Mouse (Mus musculus) natural killer cell, adult 2 months (primary cell): ENCODE measurements around the gene Otop1.
A peak's percentile ranks its signal among the peaks of the same experiment; 100 is the strongest.

Source experiments
- DNase-seq, 2 experiments: peaks; one replicate each; pipeline ENCODE4 v3.0.0; 2022; ENCODE audit warnings: low spot score in 2 of 2

Otop1 gene

GRCm38 (mm10) chr5:38275771-38276170 is at the start of gene Otop1:
Gene Otop1 (plus strand): TSS chr5:38275972.
- no peak for DNase-seq

GRCm38 (mm10) chr5:38235422-38235821 is 40.4 kb upstream of the Otop1 start:
- DNase-seq = peak; percentile 36 to 61

GRCm38 (mm10) chr5:38236627-38237026 is 39.1 kb upstream of the Otop1 start:
- DNase-seq = no peak

DNA sequence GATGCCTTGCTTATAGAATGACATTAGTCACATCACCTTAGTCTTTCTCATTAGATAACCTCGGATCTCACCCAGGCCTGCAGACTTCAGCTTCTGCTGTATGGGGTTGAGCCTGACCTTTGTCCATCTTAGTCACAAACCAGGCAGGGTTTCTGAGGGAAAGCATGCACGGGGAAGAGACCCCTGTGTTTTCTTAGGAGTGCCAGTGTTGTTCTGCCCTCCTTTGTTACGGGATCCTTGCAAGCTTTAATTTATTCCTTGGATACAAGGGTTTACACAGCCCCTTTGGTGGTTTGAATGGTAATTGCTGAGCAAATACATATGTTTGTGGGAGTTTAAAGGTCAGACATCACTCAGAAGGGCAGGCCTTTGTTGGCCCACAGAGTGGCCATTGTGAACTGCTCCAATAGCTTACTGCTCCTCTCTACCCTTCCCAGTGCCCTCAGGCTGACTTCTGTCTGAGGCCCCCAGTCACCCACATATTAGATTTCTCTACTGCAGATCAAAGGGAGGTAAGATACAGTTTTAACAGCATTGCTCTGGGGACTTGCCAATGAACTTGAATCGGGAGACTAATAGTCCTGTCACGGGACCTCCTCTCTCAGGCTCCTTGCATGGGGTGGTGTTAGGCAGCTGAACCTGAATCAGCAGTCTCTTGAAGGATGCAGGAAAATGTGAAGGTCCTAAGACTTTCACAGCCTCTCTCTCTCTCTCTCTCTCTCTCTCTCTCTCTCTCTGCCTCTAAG is 34.9 kb upstream of the Otop1 start:
- no peak for DNase-seq

GRCm38 (mm10) chr5:38241473-38241834 is 34.3 kb upstream of the Otop1 start:
- DNase-seq = no peak

DNA sequence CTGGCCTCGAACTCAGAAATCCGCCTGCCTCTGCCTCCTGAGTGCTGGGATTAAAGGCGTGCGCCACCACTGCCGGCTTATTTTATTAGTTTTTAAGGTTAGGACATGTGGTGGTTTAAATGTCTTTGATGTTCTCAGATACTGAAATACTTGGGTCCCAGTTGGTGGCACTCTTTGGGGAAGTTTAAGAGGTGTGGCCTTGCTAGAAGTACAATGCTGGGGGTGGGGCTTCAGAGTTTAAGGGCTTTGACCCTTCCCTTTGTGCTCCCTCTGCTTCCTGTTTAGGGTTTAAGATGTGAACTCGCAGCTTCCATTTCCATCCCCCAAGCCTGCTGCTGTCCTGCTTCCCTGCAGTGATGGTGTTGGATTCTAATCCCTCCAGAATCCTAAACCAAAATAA is 33.8 kb upstream of the Otop1 start:
- no peak for DNase-seq

DNA sequence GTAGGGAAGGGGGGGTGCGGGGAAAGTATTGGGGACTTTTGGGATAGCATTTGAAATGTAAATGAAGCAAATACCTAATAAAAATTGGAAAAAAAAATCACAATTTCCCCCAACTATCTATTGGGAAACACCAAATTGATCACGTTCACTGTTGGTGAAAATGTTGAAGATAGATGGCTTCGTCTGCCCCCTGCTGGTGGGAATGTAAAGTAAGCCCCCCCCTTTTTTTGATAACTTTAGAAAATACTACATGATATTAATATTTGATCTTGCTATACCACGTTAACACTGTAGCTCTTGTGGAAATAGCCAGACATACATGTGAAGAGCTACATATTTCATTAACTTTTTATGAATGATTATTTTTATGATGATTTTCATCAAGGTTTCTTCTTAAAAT is 20.6 kb upstream of the Otop1 start:
- DNase-seq = no peak

- DNase-seq = no peak
These were observed 20.1 kb upstream of the Otop1 start for GRCm38 (mm10) chr5:38255644-38256043.

DNA sequence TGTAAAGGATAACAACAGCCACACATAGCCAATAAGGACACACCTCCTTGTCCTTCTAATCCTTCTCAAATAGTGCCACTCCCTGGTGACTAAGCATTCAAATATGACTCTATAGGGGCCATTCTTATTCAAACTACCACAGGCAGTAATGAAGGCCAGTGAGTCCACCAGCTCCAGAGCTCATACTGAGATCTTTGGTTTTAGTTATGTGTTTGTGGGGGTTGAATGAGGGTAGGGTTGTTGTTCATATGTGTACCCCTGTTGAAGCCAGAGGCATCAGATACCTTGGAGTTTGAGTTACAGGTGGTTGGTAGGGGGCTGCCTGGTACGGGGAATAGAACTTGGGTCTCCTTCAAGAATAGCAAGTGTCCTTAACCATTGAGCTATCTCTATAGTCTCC is 19.2 kb upstream of the Otop1 start:
- no peak for DNase-seq

DNA sequence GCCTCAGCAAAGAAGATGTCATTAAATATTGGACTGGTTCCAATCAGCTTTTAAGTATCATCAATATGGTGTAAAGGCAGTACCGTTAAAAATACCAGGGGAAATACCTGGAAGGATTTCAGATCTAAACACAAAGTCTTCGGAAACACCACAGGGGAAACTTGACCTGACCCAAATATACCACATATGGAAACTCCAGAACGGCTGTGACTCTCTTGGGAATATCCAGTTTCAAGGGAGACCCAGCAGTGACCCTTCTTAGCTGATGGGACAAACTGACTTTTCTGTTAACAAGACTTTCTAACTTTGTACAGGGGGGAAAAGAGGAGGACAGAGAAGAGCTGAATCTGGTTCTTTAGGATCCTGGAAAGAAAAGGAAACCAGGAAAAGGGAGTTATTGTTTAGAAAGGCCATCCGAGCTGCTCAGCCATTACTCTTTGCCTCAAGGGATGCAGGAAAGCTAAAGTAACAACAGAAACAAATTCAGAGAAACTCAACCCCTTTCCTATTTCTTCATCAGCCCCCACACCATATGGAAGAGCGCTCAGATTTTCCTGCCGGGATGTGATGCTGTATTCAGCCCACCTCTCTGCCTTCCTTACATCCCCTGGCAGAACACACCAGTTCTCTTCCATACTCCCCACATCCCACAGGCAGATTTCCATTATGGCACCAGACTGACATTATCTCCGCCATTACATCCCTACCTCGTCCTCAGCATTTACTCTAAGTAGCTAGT is 17.6 kb upstream of the Otop1 start:
- DNase-seq = no peak

DNA sequence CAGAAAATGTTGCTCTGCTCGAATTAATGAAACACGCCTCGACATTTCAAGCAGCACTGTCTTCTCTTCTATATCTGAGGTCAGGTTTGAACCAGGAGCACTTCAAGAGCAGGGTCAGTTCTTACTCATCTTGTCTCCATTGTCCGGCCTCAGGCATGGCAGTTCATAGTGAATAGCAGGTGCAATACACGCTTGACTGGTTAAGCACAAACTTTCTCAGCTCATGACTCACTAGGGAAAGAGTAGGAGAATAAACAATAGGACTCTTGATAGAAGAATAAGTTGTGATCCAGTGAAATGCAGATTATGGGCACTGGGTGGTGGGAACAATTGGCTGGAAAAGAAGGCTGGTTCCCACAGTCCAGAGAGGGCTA is 17.0 kb upstream of the Otop1 start:
- DNase-seq = no peak

DNA sequence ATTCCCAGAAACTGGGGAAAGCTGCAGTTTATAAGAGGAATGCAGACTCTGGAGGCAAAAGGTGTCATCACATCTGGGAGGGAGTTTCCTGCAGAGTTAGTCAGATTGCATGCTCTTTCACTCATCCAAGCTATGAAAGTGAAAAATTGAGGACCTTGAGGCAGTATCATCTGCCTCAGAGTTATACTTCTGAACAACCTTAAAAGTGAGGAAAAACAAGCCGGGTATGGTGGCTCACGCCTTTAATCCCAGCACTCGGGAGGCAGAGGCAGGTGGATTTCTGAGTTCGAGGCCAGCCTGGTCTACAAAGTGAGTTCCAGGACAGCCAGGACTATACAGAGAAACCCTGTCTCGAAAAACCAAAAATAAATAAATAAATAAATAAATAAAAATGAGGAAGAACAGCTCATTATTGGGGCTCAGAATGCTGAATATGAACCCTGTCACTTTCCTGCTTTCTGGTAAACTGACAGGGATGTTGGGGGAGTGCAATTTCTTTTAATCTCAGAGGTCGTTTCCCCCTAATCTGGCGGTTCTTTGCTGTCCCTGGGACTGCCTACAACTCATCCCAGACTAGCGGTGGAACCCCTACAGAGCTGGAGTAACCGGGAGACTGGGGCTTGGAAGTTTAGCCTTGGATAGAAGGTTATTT is 16.2 kb upstream of the Otop1 start:
- no peak for DNase-seq

GRCm38 (mm10) chr5:38260107-38260682 is 15.6 kb upstream of the Otop1 start, which contains the start of gene Tmem128:
Gene Tmem128 (plus strand): TSS chr5:38260185.
- peak; percentile 57 to 67 for DNase-seq

- DNase-seq = no peak
These were observed 4.8 kb upstream of the Otop1 start for GRCm38 (mm10) chr5:38270942-38271341.

DNA sequence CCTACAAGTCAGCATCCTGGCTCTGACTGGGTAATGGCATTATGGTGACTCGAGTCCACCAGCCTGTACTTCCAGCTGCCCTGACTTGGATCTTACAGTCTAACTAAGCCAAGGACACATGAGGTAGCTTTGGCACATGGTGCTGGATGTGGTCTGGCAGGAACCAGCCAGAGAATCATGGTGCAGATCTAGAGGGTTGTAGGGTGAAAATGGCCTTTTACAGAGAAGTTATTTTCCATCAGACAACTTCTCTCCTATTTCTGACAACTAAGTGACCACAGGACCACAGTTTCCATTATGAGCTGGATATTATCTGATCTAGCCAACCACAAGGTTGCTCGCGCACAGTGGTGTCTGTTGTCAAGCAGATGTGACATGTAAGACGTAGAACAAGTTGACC is 1.9 kb upstream of the Otop1 start:
- DNase-seq = peak in 1 of 2 experiments; percentile 28

DNA sequence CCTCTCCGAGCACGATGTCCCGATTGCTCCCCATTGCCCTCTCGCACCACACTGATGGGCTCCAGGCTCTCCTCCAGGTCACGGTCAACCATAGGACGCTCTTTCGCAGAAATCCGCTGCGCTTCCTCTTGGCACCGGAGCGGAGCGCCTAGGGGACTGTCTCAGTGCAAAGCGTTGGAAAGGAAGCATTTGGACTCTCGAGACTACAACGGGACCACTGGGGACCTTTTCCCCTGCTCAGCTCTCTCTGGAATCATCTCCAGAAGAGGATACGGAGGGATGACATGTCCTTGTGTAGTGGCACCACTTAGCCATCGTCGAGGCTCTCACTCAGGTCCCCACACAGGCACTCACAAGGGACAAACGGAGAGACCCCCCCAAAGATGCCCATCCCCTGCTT is 679 bp downstream of the Otop1 start:
- no peak for DNase-seq

- no peak for DNase-seq
These were observed 1.5 kb downstream of the Otop1 start for GRCm38 (mm10) chr5:38277098-38277866.

- DNase-seq = no peak
These were observed 2.3 kb downstream of the Otop1 start for GRCm38 (mm10) chr5:38277936-38278600.

GRCm38 (mm10) chr5:38280075-38280474 is 4.3 kb downstream of the Otop1 start:
- no peak for DNase-seq

DNA sequence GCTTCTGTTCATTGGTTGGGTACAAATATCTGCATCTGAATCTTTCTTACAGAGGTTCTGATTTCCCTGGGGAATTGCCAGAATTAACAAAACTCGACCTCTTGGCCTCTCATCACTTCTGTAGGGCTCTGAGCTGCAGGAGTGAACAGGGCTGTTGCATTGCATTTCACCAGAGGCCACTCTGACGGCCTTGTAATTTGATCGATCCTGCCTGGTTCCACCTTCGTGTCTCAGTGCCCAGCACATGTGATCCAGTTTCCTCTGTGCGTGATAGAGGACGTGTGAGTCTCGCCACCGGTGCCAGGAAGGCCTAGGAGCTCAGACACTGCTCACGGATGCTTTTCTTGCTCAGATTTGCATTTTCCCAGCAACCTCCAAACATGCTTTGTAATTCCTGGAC is 10.0 kb downstream of the Otop1 start:
- DNase-seq = no peak

- DNase-seq = no peak
These were observed 12.7 kb downstream of the Otop1 start for GRCm38 (mm10) chr5:38288476-38288875.
